Mouse (Mus musculus): ENCODE measurements at regions not wholly inside any gene's neighbourhood (a gene's known extent, or its start where the extent isn't known, plus 50 kb on each side); places are given as distances from the start of the nearest gene placed in this dataset.
A peak's percentile ranks its signal among the peaks of the same experiment; 100 is the strongest.

- Histone ChIP-seq H3K36me3 (replicated peaks) (no peaks in the 10 kb centered on the region), H3K27ac (replicated peaks) (no peak overlapping the region), H3K4me3 (no peak overlapping the region), H3K4me1 (no peaks in the 10 kb centered on the region), H3K27me3 (replicated peaks; ENCODE audit: low read depth, poor library complexity, severe bottlenecking) (no peaks in the 10 kb centered on the region), H3K9me3 (no peaks in the 10 kb centered on the region)
- 81% methylated on average over 5 of the region's 5 CpGs for WGBS
- no peak for DNase-seq (ENCODE audit: low spot score)
Measured at GRCm38 (mm10) chr2:143217760-143218358, 139.6 kb downstream of the Otor start.

GRCm38 (mm10) chr2:143222326-143222725 is 144.1 kb downstream of the Otor start:
- Histone ChIP-seq H3K4me3 (no peak overlapping the region), H3K4me1 (no peaks in the 10 kb centered on the region), H3K27me3 (replicated peaks; ENCODE audit: low read depth, poor library complexity, severe bottlenecking) (no peaks in the 10 kb centered on the region), H3K27ac (replicated peaks) (no peak overlapping the region), H3K9me3 (no peaks in the 10 kb centered on the region), H3K36me3 (replicated peaks) (no peaks in the 10 kb centered on the region)
- 66% methylated on average over 1 of the region's 1 CpGs for WGBS
- DNase-seq (ENCODE audit: low spot score) = no peak

- Histone ChIP-seq H3K36me3 (replicated peaks) (no peaks in the 10 kb centered on the region), H3K27me3 (replicated peaks; ENCODE audit: low read depth, poor library complexity, severe bottlenecking) (no peaks in the 10 kb centered on the region), H3K27ac (replicated peaks) (no peak overlapping the region), H3K4me1 (no peaks in the 10 kb centered on the region), H3K9me3 (no peaks in the 10 kb centered on the region), H3K4me3 (no peak overlapping the region)
- WGBS = 78% methylated on average over 4 of the region's 4 CpGs
- DNase-seq (ENCODE audit: low spot score) = no peak
Measured at GRCm38 (mm10) chr2:143224410-143225130, 146.3 kb downstream of the Otor start.

- 83% methylated on average over 7 of the region's 7 CpGs for WGBS
- no peak for DNase-seq (ENCODE audit: low spot score)
Measured at GRCm38 (mm10) chr2:143233795-143234194, 155.5 kb downstream of the Otor start.

GRCm38 (mm10) chr2:143240274-143240673 is 162.0 kb downstream of the Otor start:
- Histone ChIP-seq H3K4me3 (no peak overlapping the region), H3K27me3 (replicated peaks; ENCODE audit: low read depth, poor library complexity, severe bottlenecking) (no peaks in the 10 kb centered on the region), H3K36me3 (replicated peaks) (no peaks in the 10 kb centered on the region), H3K27ac (replicated peaks) (no peak overlapping the region), H3K4me1 (no peaks in the 10 kb centered on the region), H3K9me3 (no peaks in the 10 kb centered on the region)
- WGBS = 89% methylated on average over 4 of the region's 4 CpGs
- no peak for DNase-seq (ENCODE audit: low spot score)

More at GRCm38 (mm10) chr2:143233795-143234194, 155.5 kb downstream of the Otor start:
- Histone ChIP-seq H3K4me1 (no peaks in the 10 kb centered on the region), H3K36me3 (replicated peaks) (no peaks in the 10 kb centered on the region), H3K9me3 (no peaks in the 10 kb centered on the region), H3K27me3 (replicated peaks; ENCODE audit: low read depth, poor library complexity, severe bottlenecking) (no peaks in the 10 kb centered on the region), H3K4me3 (no peak overlapping the region), H3K27ac (replicated peaks) (no peak overlapping the region)

GRCm38 (mm10) chr2:143243741-143244140 is 165.5 kb downstream of the Otor start:
- Histone ChIP-seq H3K36me3 (replicated peaks) (no peaks in the 10 kb centered on the region), H3K9me3 (no peaks in the 10 kb centered on the region), H3K4me3 (no peak overlapping the region), H3K27ac (replicated peaks) (no peak overlapping the region), H3K4me1 (no peaks in the 10 kb centered on the region), H3K27me3 (replicated peaks; ENCODE audit: low read depth, poor library complexity, severe bottlenecking) (no peaks in the 10 kb centered on the region)
- WGBS = 89% methylated on average over 3 of the region's 3 CpGs
- DNase-seq (ENCODE audit: low spot score) = no peak

GRCm38 (mm10) chr2:143246131-143246665 is 167.9 kb downstream of the Otor start:
- no peak overlapping the region for H3K27ac ChIP-seq (replicated peaks)
- no peak overlapping the region for H3K4me3 ChIP-seq
- no peaks in the 10 kb centered on the region for H3K9me3 ChIP-seq
- no peaks in the 10 kb centered on the region for H3K27me3 ChIP-seq (replicated peaks; ENCODE audit: low read depth, poor library complexity, severe bottlenecking)
- WGBS = 87% methylated on average over 4 of the region's 4 CpGs
- no peak for DNase-seq (ENCODE audit: low spot score)
- no peaks in the 10 kb centered on the region for H3K36me3 ChIP-seq (replicated peaks)
- no peaks in the 10 kb centered on the region for H3K4me1 ChIP-seq

- Histone ChIP-seq H3K27ac (replicated peaks) (no peak overlapping the region), H3K36me3 (replicated peaks) (no peaks in the 10 kb centered on the region), H3K27me3 (replicated peaks; ENCODE audit: low read depth, poor library complexity, severe bottlenecking) (no peaks in the 10 kb centered on the region), H3K4me3 (no peak overlapping the region), H3K4me1 (peaks cover 5% of the 10 kb centered on the region; the same call in 1 of the 2 replicates), H3K9me3 (no peaks in the 10 kb centered on the region)
- DNase-seq (ENCODE audit: low spot score) = peak; percentile 13
- WGBS = 36% methylated on average over 7 of the region's 7 CpGs
Measured at GRCm38 (mm10) chr2:143269026-143269425, 190.8 kb downstream of the Otor start.

GRCm38 (mm10) chr2:143270826-143271225 is 192.6 kb downstream of the Otor start:
- H3K36me3 ChIP-seq (replicated peaks) = no peaks in the 10 kb centered on the region
- 86% methylated on average over 5 of the region's 5 CpGs for WGBS

GRCm38 (mm10) chr2:143305747-143306570 is 227.7 kb downstream of the Otor start:
- H3K27me3 ChIP-seq (replicated peaks; ENCODE audit: low read depth, poor library complexity, severe bottlenecking) = no peaks in the 10 kb centered on the region
- no peak for DNase-seq (ENCODE audit: low spot score)
- no peaks in the 10 kb centered on the region for H3K4me1 ChIP-seq
- H3K9me3 ChIP-seq = no peaks in the 10 kb centered on the region
- H3K36me3 ChIP-seq (replicated peaks) = no peaks in the 10 kb centered on the region
- H3K27ac ChIP-seq (replicated peaks) = no peak overlapping the region
- H3K4me3 ChIP-seq = no peak overlapping the region
- WGBS = 77% methylated on average over 4 of the region's 4 CpGs

More at GRCm38 (mm10) chr2:143270826-143271225, 192.6 kb downstream of the Otor start:
- DNase-seq (ENCODE audit: low spot score) = no peak
- no peak overlapping the region for H3K4me3 ChIP-seq
- H3K9me3 ChIP-seq = no peaks in the 10 kb centered on the region
- no peaks in the 10 kb centered on the region for H3K27me3 ChIP-seq (replicated peaks; ENCODE audit: low read depth, poor library complexity, severe bottlenecking)
- H3K4me1 ChIP-seq = peaks cover 5% of the 10 kb centered on the region; the same call in 1 of the 2 replicates
- H3K27ac ChIP-seq (replicated peaks) = no peak overlapping the region

- H3K4me1 ChIP-seq = no peaks in the 10 kb centered on the region
- no peak overlapping the region for H3K27ac ChIP-seq (replicated peaks)
- no peaks in the 10 kb centered on the region for H3K36me3 ChIP-seq (replicated peaks)
- no peaks in the 10 kb centered on the region for H3K27me3 ChIP-seq (replicated peaks; ENCODE audit: low read depth, poor library complexity, severe bottlenecking)
- no peaks in the 10 kb centered on the region for H3K9me3 ChIP-seq
- no peak for DNase-seq (ENCODE audit: low spot score)
- H3K4me3 ChIP-seq = no peak overlapping the region
- 74% methylated on average over 2 of the region's 2 CpGs for WGBS
Measured at GRCm38 (mm10) chr2:143306571-143306925, 228.3 kb downstream of the Otor start.

- DNase-seq (ENCODE audit: low spot score) = no peak
- Histone ChIP-seq H3K27ac (replicated peaks) (no peak overlapping the region), H3K4me1 (no peaks in the 10 kb centered on the region), H3K27me3 (replicated peaks; ENCODE audit: low read depth, poor library complexity, severe bottlenecking) (no peaks in the 10 kb centered on the region), H3K36me3 (replicated peaks) (no peaks in the 10 kb centered on the region), H3K9me3 (no peaks in the 10 kb centered on the region), H3K4me3 (no peak overlapping the region)
Measured at GRCm38 (mm10) chr2:143325486-143325885, 220.5 kb upstream of the Pcsk2 start.

Data from embryonic facial prominence, embryonic 10.5 days (tissue).